Mouse (Mus musculus): Measurements from ENCODE around the gene G430095P16Rik. TPM values are rescaled to one million over a fixed set of nuclear protein-coding genes. Genes with fewer than 3 reads are reported as not detected.

The G430095P16Rik gene
- total RNA-seq, 2 experiments from 2014 or later, result 0.54 TPM; not detected in 1

- H3K4me3 ChIP-seq, result no peak overlapping the region
Measured at GRCm38 (mm10) chr8:84697166-84698130, 25.4 kb upstream of the G430095P16Rik start.

DNA sequence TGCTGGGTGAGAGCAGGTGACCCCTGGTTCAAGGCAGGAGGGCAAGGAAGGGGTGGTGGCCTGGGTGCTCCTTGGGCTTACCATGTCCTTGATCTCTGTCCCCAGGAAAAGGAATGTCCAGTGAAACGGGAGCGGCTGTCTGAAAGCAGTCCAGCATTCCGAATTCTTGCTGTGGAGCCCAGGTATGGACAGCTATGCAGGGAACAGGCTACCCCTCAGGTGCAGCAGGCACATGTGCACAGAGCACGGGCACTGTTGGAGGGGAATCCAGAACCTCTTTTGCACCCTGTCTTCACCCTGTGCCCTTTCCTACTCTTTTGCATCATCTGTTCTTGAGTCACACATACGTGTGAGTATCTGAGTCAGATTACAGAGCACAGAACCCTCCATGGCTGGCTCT lies 24.5 kb upstream of the G430095P16Rik start:
- H3K4me3 ChIP-seq, result no peak overlapping the region
- TF ChIP-seq CTCF (conservative IDR thresholded peaks at IDR 0.05), result no peak
- DNase-seq (ENCODE audit: low spot score in 2 of 2), result no peak
- peak overlapping the region; percentile 73; the same call in 1 of the 2 replicates for H3K27ac ChIP-seq

More at GRCm38 (mm10) chr8:84697166-84698130, 25.4 kb upstream of the G430095P16Rik start:
- no peak for DNase-seq (ENCODE audit: low spot score in 2 of 2)
- peak; percentile 85 for TF ChIP-seq CTCF (conservative IDR thresholded peaks at IDR 0.05)
- H3K27ac ChIP-seq, result peak overlapping the region; percentile 73; the same call in 1 of the 2 replicates

DNA sequence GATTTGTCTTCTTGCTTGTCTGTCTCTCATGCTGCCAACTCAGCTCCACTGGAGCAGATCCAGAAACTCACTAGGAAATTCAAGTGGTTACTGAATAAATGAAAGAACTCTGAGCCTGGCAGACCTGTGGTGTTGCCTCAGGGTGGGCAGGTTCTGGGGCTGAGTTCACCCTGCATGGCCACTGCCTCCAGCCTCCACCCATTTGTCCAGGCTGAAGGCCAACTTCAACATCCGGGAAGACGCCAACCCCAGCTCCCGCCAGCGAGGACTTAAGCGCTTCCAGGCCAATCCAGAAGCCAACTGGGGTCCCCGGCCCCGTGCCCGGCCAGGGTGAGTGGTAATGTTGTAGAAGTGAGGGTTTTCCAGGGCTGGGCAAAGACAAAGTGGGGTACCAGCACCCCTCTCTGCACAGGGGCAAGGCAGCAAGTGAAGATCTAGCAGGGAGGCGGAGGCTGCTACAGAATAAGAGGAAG lies 23.8 kb upstream of the G430095P16Rik start:
- Histone ChIP-seq H3K4me3 (no peak overlapping the region; the same call in 1 of the 2 replicates), H3K27ac (peak overlapping the region; percentile 73)
- TF ChIP-seq CTCF (conservative IDR thresholded peaks at IDR 0.05), result no peak
- DNase-seq (ENCODE audit: low spot score in 2 of 2), result no peak

DNA sequence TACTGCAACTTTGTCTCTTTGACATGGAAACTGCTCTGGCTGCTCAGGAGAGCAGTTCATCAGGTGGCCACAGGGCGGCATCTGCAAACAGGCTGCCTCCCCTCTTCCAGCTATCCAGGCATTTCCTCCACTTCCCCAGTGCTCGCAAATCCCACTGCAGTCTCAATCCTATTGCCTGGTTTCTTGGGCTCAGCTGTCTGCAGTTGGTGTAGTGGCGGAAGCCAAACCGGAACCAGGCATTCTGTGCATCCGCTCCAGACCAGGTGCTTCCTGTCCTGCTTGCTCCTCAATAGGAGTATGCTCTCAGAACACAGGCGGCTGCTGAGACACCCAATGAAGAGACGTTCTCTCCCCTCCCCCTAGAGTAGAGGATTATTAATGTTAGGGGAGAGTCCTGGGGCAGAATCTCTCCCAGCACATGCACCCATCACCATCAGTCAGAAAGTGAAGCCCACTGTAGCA lies 22.9 kb upstream of the G430095P16Rik start:
- no peak overlapping the region for H3K4me3 ChIP-seq
- peak overlapping the region; percentile 73 for H3K27ac ChIP-seq
- DNase-seq (ENCODE audit: low spot score in 2 of 2), result peak in 1 of 2 experiments; percentile 65
- TF ChIP-seq CTCF (conservative IDR thresholded peaks at IDR 0.05), result peak; percentile 92

DNA sequence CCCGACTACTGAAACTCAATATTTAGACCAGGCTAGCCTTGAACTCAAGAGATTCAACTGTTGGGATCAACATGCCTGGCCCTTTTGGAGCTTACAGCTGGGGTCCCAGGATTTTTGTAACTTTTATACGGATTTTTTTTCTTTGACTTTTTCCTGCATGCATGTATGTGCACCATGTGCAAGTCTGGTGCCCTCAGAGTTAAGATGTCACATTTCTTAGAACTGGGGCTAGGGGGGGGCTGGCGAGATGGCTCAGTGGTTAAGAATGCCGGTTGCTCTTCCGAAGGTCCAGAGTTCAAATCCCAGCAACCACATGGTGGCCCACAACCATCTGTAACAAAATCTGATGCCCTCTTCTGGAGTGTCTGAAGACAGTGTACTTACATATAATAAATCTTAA lies 22.3 kb upstream of the G430095P16Rik start:
- no peak overlapping the region for H3K4me3 ChIP-seq
- no peak for DNase-seq (ENCODE audit: low spot score in 2 of 2)
- peak overlapping the region; percentile 73 for H3K27ac ChIP-seq
- no peak for TF ChIP-seq CTCF (conservative IDR thresholded peaks at IDR 0.05)

DNA sequence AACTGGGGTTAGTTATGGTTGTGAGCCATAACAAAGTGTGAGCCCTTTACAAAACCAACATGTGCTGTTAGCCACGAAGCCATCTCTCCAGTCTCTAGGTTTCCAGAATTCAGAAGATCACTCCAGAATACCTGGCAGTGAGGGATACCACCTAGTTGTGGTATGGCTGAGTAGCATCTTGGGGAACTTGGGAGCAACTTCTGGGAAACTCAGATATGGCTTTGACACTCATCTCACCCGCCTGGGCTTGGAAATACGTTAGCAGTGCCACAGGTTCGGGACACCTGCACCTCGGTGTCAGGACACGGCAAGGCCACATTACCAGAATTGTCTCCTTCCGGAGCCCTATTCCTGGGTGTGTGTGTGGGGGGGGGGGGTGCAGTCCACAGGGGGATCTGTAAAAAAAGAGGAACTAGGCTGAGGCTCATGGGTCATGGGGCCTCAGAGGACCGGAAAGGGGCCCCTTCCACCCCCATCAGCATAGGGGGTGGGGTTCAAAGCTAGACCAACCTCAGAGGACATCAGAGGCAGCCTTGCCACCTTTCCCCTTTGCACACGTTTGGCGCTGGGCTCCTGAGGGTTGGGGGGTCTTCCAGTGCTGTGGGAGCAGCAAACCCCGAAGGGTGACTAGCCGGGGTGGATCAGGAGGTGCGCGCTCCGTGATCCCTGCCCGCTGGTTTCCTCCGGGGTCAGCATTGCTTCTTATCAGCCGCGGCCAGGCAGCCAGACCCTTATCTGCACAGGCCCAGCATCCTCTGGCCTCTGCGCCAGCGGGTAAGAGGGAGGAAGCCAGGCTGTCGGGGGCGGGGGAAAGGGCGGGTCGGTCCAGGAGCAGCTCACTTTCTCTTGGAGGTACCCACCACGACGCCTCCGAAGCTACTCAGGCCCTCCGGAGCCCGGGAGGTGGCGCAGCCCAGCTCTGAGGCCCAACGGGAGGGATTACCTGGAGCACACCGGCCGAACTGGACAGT lies 21.6 kb upstream of the G430095P16Rik start, which contains the start of gene Lyl1:
TSS of gene Lyl1 (plus strand) at position 517 of the 971 bp plus-strand sequence.
- H3K4me3 ChIP-seq, result peak within 1 kb of the TSS; percentile 37
- peak; percentile 43; the same call in 1 of the 2 replicates for TF ChIP-seq CTCF (conservative IDR thresholded peaks at IDR 0.05)
- DNase-seq (ENCODE audit: low spot score in 2 of 2), result no peak
- H3K27ac ChIP-seq, result peak within 1 kb of the TSS; percentile 85

DNA sequence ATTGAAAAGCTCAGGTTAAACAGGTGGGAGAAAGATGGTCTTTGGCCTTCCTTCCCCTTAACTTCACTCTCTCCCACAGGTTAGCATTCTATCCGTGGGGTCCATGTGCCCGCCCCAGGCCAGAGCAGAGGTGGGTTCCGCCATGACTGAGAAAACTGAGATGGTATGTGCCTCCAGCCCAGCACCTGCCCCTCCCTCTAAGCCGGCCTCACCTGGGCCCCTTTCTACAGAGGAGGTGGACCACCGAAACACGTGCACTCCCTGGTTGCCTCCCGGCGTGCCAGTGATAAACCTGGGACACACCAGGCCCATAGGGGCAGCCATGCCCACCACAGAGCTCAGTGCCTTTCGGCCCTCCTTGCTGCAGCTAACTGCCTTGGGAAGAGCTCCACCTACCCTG lies 20.2 kb upstream of the G430095P16Rik start:
- TF ChIP-seq CTCF (conservative IDR thresholded peaks at IDR 0.05), result no peak
- Histone ChIP-seq H3K27ac (peak overlapping the region; percentile 85), H3K4me3 (peak overlapping the region; percentile 37)

GRCm38 (mm10) chr8:84702963-84703465 lies 19.8 kb upstream of the G430095P16Rik start:
- H3K4me3 ChIP-seq, result no peak overlapping the region
- H3K27ac ChIP-seq, result peak overlapping the region; percentile 85
- TF ChIP-seq CTCF (conservative IDR thresholded peaks at IDR 0.05), result no peak
- DNase-seq (ENCODE audit: low spot score in 2 of 2), result no peak

More for the DNA sequence above, 20.2 kb upstream of the G430095P16Rik start:
- DNase-seq (ENCODE audit: low spot score in 2 of 2), result no peak

- Histone ChIP-seq H3K4me3 (peak overlapping the region; percentile 24; the same call in 1 of the 2 replicates), H3K27ac (peak overlapping the region; percentile 85)
- TF ChIP-seq CTCF (conservative IDR thresholded peaks at IDR 0.05), result no peak
- no peak for DNase-seq (ENCODE audit: low spot score in 2 of 2)
Measured at GRCm38 (mm10) chr8:84703466-84704249, 19.1 kb upstream of the G430095P16Rik start.

DNA sequence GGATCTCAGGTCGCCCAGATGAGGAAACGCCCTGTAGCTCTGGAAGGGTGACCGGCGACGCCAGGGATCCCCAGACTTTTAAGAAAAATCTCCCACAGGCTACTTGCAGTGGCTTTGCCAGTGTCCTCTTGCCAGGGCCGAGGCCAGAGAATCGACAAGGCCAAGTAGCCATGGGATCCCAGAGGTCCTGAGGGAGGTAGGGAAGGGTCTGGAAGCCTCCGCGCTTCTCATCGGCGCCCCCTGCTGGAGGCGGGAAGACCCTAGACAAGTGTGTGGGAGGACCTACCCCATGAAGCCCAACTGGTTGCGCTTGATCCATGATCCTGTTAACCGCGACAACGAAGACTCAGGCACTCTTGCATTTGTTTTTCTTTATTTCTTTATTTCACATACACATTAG lies 18.5 kb upstream of the G430095P16Rik start:
- peak; percentile 76 to 77 for DNase-seq (ENCODE audit: low spot score in 2 of 2)

More for the DNA sequence above, 18.5 kb upstream of the G430095P16Rik start:
- peak overlapping the region; percentile 24; the same call in 1 of the 2 replicates for H3K4me3 ChIP-seq
- H3K27ac ChIP-seq, result peak overlapping the region; percentile 85
- peak; percentile 92 for TF ChIP-seq CTCF (conservative IDR thresholded peaks at IDR 0.05)

Measured in layer of hippocampus, adult 2 months (tissue).